Mouse (Mus musculus) right cerebral cortex, postnatal 14 days (tissue): ENCODE results near the gene Efnb3.

Experiments
- DNase-seq: peaks from one replicate; pipeline ENCODE4 v3.0.0; 2022

Gene Efnb3

GRCm38 (mm10) chr11:69582230-69582805, 22.3 kb upstream of the Efnb3 start:
- DNase-seq: no peak

GRCm38 (mm10) chr11:69581814-69582213, 21.8 kb upstream of the Efnb3 start:
- DNase-seq: no peak

GRCm38 (mm10) chr11:69581147-69581688, 21.2 kb upstream of the Efnb3 start:
- peak; percentile 87 for DNase-seq

GRCm38 (mm10) chr11:69580572-69581146, 20.7 kb upstream of the Efnb3 start:
- DNase-seq: no peak

- peak; percentile 78 for DNase-seq
Measured at GRCm38 (mm10) chr11:69580091-69580514, 20.1 kb upstream of the Efnb3 start, which contains the start of the genes Wrap53 and Trp53. Gene Wrap53 (minus strand): TSS chr11:69580255. Gene Trp53 (plus strand): TSS chr11:69580359.

- peak; percentile 93 for DNase-seq
Measured at GRCm38 (mm10) chr11:69579128-69580017, 19.4 kb upstream of the Efnb3 start.

GRCm38 (mm10) chr11:69578301-69578700, 18.3 kb upstream of the Efnb3 start:
- DNase-seq: no peak

- no peak for DNase-seq
Measured at GRCm38 (mm10) chr11:69576307-69576706, 16.3 kb upstream of the Efnb3 start.

GRCm38 (mm10) chr11:69575220-69575619, 15.2 kb upstream of the Efnb3 start:
- no peak for DNase-seq

- DNase-seq: no peak
Measured at GRCm38 (mm10) chr11:69565131-69565530, 5.1 kb upstream of the Efnb3 start.

GRCm38 (mm10) chr11:69564391-69564790, 4.4 kb upstream of the Efnb3 start:
- no peak for DNase-seq

- DNase-seq: no peak
Measured at GRCm38 (mm10) chr11:69563373-69563772, 3.4 kb upstream of the Efnb3 start.

- DNase-seq: no peak
Measured at GRCm38 (mm10) chr11:69560896-69561854, 1.2 kb upstream of the Efnb3 start.

GRCm38 (mm10) chr11:69559183-69559582, 822 bp downstream of the Efnb3 start:
- DNase-seq: no peak

- no peak for DNase-seq
Measured at GRCm38 (mm10) chr11:69558756-69559155, 1.2 kb downstream of the Efnb3 start.

- DNase-seq: peak; percentile 66
Measured at GRCm38 (mm10) chr11:69557381-69557958, 2.5 kb downstream of the Efnb3 start.

- DNase-seq: no peak
Measured at GRCm38 (mm10) chr11:69554539-69555140, 5.4 kb downstream of the Efnb3 start.

GRCm38 (mm10) chr11:69553341-69553721, 6.7 kb downstream of the Efnb3 start:
- DNase-seq: no peak

- DNase-seq: peak; percentile 70
Measured at GRCm38 (mm10) chr11:69552622-69553340, 7.2 kb downstream of the Efnb3 start.

- no peak for DNase-seq
Measured at GRCm38 (mm10) chr11:69551310-69551709, 8.7 kb downstream of the Efnb3 start.
